Mouse (Mus musculus): ENCODE measurements around the gene Gm21885. TPM values are rescaled to one million over a fixed set of nuclear protein-coding genes. Genes with fewer than 3 reads are reported as not detected.

Gene Gm21885
- 0.94 TPM in 1 of 2 replicates, not detected in the other for total RNA-seq (2017)

DNA sequence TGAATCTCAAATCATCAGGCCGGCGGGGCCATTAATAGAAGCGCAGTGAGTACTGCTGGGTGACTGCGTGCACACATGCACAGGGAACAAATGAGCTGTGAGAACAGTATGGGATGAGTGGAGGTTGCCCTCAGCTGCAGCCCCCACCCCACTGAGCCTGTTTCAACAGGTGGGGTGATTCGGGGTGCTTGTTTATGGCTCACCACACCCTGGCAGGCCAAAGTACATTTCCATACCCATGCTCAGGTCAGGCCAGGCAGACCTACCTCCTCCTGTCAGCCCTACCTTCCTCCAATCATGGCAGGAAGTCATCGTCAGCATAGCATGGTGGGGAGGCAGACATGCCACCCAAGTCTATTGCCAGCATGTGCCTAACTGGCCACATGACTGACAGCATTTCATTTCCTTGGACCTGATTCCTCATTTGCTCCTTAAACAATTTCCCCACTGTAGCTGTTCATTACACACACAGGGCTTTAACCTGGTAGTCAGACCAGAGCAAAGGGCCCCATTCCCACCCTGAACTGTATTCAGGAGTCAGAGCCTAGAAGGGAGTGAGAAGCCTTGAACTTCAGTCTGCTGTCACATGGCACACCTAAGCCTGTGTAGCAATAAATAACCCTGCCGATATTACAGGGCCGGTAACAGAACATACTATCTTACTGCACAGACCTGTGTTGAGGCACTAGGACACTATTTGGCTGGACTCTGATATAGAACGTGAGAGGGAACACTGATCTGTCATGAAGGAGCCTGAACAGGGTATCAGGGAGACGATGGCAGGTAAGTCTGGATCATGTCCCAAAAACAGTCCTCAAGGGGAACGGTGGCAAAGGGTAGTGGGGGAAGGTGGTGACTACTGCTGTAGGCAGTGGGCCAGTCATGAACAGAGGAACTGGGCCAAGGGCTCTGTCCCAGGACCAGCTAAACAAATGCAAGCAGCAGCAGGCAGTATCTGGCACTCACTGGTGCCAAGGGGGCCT is at the start of gene Gm21885:
TSS of gene Gm21885 (plus strand) at position 675 of the 983 bp plus-strand sequence.
- ATAC-seq (replicated peaks in 1 of 2; ENCODE audit: insufficient read depth in 1 of 2, low FRiP score in 2 of 2, low TSS enrichment in 1 of 2, low read depth in 1 of 2, poor library complexity in 2 of 2, severe bottlenecking in 2 of 2), result no peak

DNA sequence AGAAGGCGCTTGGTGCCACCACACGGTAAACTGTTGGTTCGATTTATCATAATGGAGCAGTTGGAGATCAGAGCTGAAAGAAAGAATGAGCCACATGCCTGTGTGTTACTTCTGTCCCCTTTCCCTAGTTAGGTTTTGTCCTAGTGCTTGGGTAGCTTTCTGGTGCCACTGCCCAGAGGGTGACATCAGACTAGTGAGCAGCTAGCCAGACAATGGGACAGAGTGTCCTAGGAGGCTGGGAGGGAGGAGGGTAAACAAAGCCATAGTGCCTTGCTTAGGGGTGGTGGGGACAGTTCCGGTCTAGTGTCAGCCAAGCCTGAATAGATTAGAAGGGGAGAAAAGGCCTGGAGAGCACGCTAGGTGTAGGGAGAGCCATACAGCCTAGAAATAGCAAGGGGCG is 48.3 kb upstream of the Gm21885 start:
- no peak for ATAC-seq (replicated peaks in 1 of 2; ENCODE audit: insufficient read depth in 1 of 2, low FRiP score in 2 of 2, low TSS enrichment in 1 of 2, low read depth in 1 of 2, poor library complexity in 2 of 2, severe bottlenecking in 2 of 2)

DNA sequence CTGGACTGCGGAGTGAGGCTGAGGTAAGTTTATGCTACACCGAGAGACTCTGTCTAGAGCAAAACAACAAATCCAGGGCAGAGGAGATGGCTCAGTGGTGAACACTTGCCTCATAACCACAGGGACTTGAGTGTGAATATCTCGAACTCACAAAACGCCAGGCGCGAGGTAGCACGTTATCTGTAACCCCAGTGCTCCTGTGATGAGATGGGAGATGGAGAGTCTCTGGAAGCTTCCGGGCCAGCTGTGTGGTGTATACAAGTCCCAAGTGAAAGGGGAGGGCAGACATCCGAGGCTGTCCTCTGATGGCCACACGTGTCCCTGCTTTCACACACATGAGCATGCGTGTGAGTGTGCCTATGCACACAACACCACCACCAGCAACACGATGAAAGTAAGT is 47.3 kb upstream of the Gm21885 start:
- no peak for ATAC-seq (replicated peaks in 1 of 2; ENCODE audit: insufficient read depth in 1 of 2, low FRiP score in 2 of 2, low TSS enrichment in 1 of 2, low read depth in 1 of 2, poor library complexity in 2 of 2, severe bottlenecking in 2 of 2)

DNA sequence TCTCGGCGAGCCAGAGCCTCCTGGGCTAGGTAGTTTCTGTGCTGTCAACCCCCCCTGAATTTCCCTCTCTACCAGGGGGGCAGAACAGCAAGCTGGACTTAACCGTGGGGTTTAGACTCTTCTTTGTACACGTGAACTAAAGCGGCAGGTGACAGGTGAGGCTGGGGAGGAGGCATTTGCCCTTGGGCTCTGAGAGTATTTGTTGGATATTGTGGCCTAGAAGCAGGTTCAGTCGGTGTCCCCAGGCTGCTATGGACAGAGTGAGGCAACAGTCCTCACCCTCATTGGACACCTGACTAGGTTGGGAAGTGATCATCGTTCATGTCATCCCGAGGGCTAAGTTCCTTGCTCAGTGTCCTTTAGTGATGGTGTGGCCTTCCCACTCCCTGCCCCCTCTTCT is 46.8 kb upstream of the Gm21885 start:
- ATAC-seq (replicated peaks in 1 of 2; ENCODE audit: insufficient read depth in 1 of 2, low FRiP score in 2 of 2, low TSS enrichment in 1 of 2, low read depth in 1 of 2, poor library complexity in 2 of 2, severe bottlenecking in 2 of 2), result no peak

DNA sequence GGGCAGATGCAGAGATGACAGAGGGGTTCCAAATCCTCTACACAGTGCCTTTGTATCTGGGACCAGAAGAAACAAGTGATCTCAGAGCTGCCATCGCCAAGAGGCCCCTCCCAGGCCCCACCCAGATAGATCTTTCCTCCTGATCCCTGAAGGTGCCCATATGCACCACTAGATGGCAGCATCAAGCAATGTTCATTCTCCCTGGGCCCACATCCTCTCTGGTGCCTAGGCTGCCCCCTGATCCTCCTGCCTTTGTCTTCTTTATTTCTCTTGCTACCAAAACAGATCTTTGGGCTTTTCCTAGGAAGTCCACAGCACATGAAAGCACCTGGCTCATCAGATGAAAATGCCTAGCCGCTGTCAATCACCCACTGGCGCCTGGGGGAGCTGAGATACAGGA is 45.6 kb upstream of the Gm21885 start:
- peak; percentile 91 to 93 for ATAC-seq (replicated peaks in 1 of 2; ENCODE audit: insufficient read depth in 1 of 2, low FRiP score in 2 of 2, low TSS enrichment in 1 of 2, low read depth in 1 of 2, poor library complexity in 2 of 2, severe bottlenecking in 2 of 2)

DNA sequence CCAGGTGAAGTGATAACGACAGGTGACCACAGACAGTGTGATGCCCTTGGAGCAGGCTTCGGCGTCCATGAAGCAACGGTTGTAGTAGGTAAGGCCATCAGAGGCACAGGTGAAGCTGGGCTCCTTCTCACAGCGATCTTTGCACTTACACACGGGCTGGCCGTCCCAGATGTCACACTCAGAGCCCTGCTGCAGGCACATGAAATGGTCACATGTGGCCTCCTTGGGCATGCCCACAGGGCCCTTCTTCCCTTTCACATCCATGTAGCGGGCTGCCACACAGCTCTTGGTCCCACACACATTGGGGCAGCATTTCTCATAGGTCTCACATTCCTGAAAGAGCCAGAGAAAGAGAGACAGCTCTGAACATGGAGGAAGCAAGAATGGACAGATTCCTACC is 42.9 kb upstream of the Gm21885 start:
- no peak for ATAC-seq (replicated peaks in 1 of 2; ENCODE audit: insufficient read depth in 1 of 2, low FRiP score in 2 of 2, low TSS enrichment in 1 of 2, low read depth in 1 of 2, poor library complexity in 2 of 2, severe bottlenecking in 2 of 2)

DNA sequence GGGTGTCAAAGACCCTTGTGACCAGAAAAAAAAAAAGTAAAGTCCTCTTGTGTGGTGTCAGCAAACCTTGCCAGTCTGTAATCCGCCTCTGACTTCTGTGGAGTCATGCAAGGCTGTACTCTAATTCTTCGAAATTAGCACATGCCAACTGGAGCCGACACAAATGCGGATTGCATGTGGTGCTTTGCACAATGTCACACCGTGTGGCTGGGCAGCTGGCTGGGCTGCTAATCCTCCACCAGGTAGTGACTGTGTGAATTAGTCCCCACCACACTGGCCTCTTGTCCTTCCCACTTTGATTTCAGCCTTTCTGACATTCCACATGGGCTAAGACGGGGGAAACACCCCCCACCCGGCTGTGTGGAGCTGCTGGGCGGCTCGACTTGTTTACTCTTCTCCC is 42.0 kb upstream of the Gm21885 start:
- no peak for ATAC-seq (replicated peaks in 1 of 2; ENCODE audit: insufficient read depth in 1 of 2, low FRiP score in 2 of 2, low TSS enrichment in 1 of 2, low read depth in 1 of 2, poor library complexity in 2 of 2, severe bottlenecking in 2 of 2)

DNA sequence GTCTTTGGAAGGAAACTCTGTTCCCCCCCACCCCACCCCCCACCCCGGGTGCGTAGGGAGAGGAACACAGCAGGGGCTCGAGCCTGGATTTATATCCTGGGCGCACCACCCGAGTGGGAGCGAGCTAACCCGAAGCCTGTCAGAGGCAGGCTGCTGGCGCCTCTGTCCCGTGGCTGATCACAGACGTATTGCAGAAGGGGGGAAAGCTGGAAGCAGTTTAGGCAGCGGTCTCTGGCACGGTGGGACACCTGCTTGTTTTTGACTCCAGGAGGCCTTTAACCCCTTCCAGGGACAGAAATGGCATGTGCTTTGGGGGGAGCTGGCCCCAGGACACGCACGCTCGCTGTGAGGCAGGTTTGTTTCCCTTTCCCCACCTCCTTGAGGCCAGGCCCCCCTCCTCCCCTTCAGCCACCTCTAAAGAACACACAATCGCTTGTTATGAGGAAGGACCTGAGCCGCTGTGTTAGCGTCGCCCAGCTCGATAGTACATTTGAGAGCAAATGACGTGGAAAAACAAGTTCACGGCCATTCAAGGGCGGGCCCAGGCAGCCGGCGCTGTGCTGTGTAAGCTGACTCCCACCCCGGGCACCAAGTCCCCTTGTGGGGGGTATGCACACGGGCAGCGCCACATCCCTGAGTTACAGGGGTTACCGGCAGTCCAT is 38.8 kb upstream of the Gm21885 start:
- peak; percentile 62 to 72 for ATAC-seq (replicated peaks in 1 of 2; ENCODE audit: insufficient read depth in 1 of 2, low FRiP score in 2 of 2, low TSS enrichment in 1 of 2, low read depth in 1 of 2, poor library complexity in 2 of 2, severe bottlenecking in 2 of 2)

DNA sequence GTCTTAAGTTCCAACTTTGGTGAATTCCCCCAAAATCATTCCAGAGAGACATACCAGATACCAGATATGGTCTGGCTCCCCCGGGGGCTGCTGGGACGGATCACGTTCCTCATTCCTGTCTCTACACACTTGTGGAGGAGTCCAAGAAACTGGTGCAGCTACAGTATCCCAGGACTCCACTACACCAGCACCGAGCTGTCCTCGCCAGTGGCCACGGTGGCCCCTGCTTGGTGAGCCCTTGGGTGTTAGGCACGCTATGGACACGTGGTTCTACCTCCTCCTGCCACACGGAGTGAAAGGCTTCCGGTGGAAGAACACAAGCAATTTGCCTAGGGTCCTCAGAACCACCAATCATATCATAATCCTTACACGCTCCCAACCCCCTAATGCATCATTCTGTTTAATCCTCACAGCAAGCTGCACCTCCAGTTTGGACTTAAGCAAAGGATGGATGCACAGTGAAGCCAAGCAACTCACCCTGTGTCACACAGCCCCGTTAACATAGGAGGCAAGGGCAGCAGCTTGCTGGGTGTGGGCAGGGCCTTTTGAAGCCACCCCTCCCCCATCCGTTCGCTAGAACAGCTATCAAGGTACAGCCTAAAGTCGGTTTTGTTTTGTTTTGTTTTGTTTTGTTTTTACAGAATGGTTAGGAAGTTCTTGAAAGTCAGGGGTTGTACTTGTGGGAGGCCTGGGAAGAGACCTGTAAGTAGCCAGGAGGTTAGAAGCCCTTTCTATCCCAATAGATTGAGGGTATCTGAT is 38.1 kb upstream of the Gm21885 start:
- ATAC-seq (replicated peaks in 1 of 2; ENCODE audit: insufficient read depth in 1 of 2, low FRiP score in 2 of 2, low TSS enrichment in 1 of 2, low read depth in 1 of 2, poor library complexity in 2 of 2, severe bottlenecking in 2 of 2), result peak in 1 of 2 experiments; percentile 12; a peak in 2 of 4 replicates

DNA sequence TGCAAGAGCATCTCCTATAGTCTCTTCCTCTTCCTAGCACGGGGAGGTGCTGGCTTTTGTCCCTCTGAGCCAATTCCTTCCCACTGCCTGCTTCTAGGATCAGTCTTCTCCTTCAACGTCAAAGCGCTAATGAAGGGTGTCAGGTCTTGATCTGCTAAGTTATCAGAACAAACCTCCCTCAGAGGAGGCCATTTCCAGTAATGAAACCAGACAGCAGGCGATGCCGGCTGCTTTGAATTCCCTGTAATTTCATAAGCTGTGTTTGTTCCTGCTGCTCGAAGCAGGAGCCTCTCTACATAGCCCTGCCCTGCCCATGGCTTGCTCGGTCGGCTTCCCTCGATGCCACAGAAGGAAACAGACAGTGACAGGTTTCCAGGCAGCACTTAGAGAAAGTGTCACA is 37.3 kb upstream of the Gm21885 start:
- no peak for ATAC-seq (replicated peaks in 1 of 2; ENCODE audit: insufficient read depth in 1 of 2, low FRiP score in 2 of 2, low TSS enrichment in 1 of 2, low read depth in 1 of 2, poor library complexity in 2 of 2, severe bottlenecking in 2 of 2)

DNA sequence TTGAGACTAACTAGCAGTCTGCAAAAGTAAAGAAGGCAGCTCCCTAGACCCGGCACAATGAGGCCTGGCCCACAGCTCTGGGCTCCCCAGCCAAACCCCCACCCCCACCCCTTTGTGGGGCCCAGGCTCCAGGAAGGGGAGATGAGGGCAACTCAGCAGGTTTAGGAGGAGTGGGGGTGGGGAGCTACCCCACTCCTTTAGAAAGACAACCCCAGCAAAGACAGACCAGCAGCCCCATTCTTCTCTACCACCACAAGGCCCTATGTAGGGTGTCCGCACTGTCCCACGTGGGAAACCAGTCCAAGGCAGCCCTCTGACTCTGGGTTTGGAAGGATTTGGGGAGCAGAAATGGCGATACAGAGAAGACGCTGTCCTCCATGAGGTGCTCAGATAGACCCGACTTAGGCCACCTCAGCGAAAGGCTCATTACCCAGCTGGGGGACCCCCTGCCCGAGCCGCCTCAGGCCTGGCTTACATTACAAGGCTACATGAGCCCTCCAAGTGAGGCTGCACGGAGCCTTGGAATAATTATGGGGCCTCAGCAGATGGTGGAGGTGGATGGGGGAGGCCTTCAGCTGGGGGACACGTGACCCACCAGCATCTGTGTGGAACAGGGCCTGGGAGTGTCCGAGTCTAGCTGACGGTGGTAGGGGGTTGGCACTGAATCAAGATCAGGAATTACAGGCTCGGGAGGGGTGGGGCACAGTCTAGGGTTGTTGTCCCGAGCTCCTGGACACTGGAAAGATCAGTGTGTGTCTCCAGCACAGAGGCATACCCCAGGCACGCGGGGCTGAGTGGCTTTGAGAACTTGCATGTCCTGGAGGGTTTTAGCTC is 35.5 kb upstream of the Gm21885 start, which contains the start of gene Wfikkn2:
TSS of gene Wfikkn2 (minus strand) at position 51 of the 834 bp plus-strand sequence.
- no peak for ATAC-seq (replicated peaks in 1 of 2; ENCODE audit: insufficient read depth in 1 of 2, low FRiP score in 2 of 2, low TSS enrichment in 1 of 2, low read depth in 1 of 2, poor library complexity in 2 of 2, severe bottlenecking in 2 of 2)

DNA sequence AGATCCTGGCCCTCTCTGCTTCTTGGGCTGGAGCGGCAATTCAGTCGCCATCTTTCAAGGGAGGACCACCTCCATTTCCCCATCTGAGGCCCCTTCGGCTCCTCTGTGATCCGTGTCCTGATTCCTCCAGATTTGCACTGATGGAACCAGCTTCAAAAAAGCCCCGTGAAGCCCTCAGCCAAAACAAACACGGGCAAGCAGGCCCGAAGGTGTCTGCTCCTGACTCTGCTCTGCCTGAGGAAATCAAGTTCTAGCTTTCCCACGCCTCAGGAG is 34.9 kb upstream of the Gm21885 start:
- ATAC-seq (replicated peaks in 1 of 2; ENCODE audit: insufficient read depth in 1 of 2, low FRiP score in 2 of 2, low TSS enrichment in 1 of 2, low read depth in 1 of 2, poor library complexity in 2 of 2, severe bottlenecking in 2 of 2), result no peak

DNA sequence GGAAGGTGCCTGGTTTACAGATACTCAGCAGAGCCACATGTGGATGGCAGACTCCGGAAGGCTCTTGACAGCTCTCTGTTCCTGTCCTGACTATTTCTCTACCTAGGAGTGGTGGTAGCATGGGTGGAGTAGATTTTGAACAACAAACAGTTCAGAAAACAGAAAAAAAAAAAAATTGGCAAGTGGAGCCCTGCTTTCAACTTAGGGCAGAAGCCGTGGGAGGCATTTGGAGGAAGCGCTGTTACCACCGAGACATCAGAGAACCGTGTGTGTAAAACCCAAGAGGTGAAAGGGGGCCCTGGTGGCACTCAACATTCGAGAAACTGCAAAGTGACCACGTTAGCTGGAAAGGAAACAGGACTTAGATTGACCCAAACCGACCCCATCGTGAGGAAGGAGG is 28.5 kb upstream of the Gm21885 start:
- no peak for ATAC-seq (replicated peaks in 1 of 2; ENCODE audit: insufficient read depth in 1 of 2, low FRiP score in 2 of 2, low TSS enrichment in 1 of 2, low read depth in 1 of 2, poor library complexity in 2 of 2, severe bottlenecking in 2 of 2)

DNA sequence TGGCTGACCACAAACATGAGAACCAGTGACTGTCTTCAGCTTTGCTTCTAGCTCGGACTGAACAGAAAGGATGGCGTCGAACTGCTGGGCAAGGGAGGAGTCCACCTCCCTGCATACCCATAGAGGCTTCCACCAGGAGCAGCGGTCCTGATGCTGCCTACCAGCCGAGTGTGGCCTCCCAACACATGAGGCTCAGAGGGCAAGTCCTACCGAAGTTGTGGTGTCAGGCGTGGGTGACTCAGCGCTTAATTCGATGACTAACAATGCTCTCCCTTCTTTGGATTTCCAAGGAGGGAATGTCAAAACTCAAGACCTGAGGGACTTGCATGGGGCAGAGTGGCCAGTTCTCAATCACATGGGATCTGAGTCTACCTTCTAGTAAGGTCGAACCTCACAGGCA is 28.0 kb upstream of the Gm21885 start:
- ATAC-seq (replicated peaks in 1 of 2; ENCODE audit: insufficient read depth in 1 of 2, low FRiP score in 2 of 2, low TSS enrichment in 1 of 2, low read depth in 1 of 2, poor library complexity in 2 of 2, severe bottlenecking in 2 of 2), result peak; percentile 22 to 35; a peak in 3 of 4 replicates

DNA sequence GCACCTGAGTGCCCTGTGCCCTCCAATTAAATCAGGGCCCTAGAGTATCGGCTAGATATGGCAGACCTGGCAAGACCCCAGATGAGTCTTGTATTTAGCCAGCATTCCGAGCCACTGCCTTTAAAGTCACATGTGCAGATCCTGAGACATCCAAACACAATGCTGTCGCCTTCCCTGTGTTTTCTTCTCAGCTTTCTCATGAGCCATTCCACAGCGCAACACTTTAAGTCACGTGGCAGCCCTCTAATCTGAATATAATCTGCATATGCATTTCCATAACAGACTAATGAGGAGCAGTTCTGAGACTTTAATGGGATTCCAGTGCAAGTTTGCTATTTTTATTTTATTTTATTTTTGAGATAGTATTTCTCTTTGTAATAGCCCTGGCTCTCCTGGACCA is 25.9 kb upstream of the Gm21885 start:
- no peak for ATAC-seq (replicated peaks in 1 of 2; ENCODE audit: insufficient read depth in 1 of 2, low FRiP score in 2 of 2, low TSS enrichment in 1 of 2, low read depth in 1 of 2, poor library complexity in 2 of 2, severe bottlenecking in 2 of 2)

DNA sequence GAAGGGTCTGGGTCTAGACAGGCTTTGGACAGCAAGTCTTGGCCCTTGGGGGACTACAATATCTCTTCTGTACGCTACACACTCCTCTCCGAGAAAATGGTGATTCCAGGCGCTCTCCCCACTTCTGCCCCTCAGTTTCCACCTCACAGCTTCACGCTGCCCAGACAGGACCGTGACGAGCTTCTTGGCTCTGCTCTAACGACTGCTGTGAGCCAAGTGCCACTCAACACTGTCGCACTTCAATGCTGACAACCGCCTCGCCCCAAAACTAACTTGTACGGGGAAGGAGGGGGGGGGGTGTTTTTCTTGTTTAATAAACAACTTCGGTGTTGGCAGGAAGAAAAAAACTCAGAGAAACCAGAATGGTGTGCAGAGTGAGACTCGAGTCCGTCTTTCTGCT is 23.7 kb upstream of the Gm21885 start:
- no peak for ATAC-seq (replicated peaks in 1 of 2; ENCODE audit: insufficient read depth in 1 of 2, low FRiP score in 2 of 2, low TSS enrichment in 1 of 2, low read depth in 1 of 2, poor library complexity in 2 of 2, severe bottlenecking in 2 of 2)

DNA sequence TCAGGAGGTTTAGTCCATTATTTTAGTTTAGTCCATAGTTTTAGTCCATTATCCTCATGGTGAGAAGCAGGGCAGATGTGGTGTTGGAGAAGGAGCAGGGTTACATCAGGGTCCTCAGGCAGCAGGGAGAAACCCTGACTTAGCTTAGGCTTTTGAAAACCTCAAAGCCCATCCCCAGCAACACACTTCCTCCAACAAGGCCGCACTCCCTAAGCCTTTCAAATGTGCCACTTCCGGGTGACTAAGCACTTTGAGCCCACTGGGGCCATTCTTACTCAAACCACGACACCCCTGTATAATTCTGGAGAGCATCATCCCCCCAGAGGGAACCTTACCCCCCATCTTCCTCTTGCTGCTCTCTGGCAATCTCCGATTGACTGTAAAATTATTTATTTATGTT is 21.9 kb upstream of the Gm21885 start:
- ATAC-seq (replicated peaks in 1 of 2; ENCODE audit: insufficient read depth in 1 of 2, low FRiP score in 2 of 2, low TSS enrichment in 1 of 2, low read depth in 1 of 2, poor library complexity in 2 of 2, severe bottlenecking in 2 of 2), result peak; percentile 85 to 91

All from hematopoietic stem cell, adult 5-6 weeks (primary cell).